Mouse (Mus musculus): ENCODE data around the gene Gm9780.
"Not testable (repeated sequence)": the region's sequence is repeated elsewhere in the genome, so short reads cannot be mapped to it uniquely, and the experiment has no call there.

DNA sequence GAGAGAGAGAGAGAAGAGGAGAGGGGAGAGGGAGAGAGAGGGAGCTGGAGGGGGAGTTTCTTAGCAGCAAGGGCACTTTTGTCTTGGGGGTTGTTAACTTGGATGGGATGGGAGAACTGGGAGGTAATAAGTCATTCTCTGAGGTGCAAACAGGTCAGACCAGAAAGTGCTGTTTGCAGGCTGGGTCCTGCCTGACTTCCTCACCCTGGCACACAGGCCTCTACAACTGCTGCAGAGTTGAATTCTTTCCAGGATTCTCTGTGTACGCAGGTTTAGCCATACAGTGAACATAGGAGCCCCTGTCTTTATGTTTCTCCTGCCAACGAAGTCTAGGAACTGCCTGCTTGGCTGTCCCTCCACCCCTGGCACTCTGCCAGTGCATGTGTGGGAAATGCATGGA, 35.0 kb downstream of the Gm9780 start:
- TF ChIP-seq CTCF (IDR thresholded peaks at IDR 0.05; ENCODE audit: borderline replicate concordance, extremely low read depth, insufficient read depth, insufficient read length); POLR2A (IDR thresholded peaks at IDR 0.05; ENCODE audit: borderline replicate concordance, extremely low read depth, insufficient read depth, insufficient read length, poor library complexity, severe bottlenecking): not testable (repeated sequence)

All from brain, embryonic 14.5 days (tissue).